Mouse (Mus musculus): ENCODE measurements around the gene Mfsd4a. TPM values are rescaled to one million over a fixed set of nuclear protein-coding genes. Genes with fewer than 3 reads are reported as not detected.
A peak's percentile ranks its signal among the peaks of the same experiment; 100 is the strongest.

Mfsd4a gene
- polyA plus RNA-seq, 1 experiment from 2014 or later = 27.3 TPM

DNA sequence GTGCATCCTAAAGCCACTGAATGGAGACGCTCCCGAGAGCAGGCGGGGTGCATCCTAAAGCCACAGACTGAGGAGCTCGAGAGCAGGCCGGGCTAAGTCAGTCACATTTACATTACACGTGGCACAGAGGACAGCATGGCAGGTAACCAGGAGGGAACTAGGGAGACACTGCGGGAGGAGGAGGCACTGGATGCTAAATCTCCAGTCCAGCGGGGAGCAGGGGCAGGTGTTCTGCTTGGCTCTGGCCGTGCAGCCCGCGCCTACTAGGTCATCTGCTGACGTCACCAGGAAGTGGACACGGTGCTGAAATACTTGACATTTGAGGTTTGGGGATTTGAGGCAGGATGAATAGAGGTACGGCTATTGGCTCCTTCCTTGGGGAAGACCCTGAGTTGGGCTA is 36.5 kb upstream of the Mfsd4a start:
- Histone ChIP-seq H3K36me3 (ENCODE audit: insufficient read depth, low read length) (no peaks in the 10 kb centered on the region), H3K27ac (no peak overlapping the region), H3K9ac (ENCODE audit: low read depth, low read length) (no peak overlapping the region), H3K9me3 (replicated peaks; ENCODE audit: low read length) (no peaks in the 10 kb centered on the region), H3K4me1 (replicated peaks; ENCODE audit: insufficient read depth, low read length) (no peaks in the 10 kb centered on the region), H3K4me3 (replicated peaks; ENCODE audit: low read depth, low read length) (no peak overlapping the region), H3K4me2 (ENCODE audit: low read length) (no peak overlapping the region), H3K27me3 (ENCODE audit: insufficient read depth, low read length) (no peaks in the 10 kb centered on the region)
- no peak for TF ChIP-seq CTCF (IDR thresholded peaks at IDR 0.05; ENCODE audit: low read depth)
- 72% methylated on average over 14 of the region's 14 CpGs for WGBS
- ATAC-seq (replicated peaks; ENCODE audit: low FRiP score, low read depth) = no peak
- no peak for DNase-seq (ENCODE audit: low spot score)

DNA sequence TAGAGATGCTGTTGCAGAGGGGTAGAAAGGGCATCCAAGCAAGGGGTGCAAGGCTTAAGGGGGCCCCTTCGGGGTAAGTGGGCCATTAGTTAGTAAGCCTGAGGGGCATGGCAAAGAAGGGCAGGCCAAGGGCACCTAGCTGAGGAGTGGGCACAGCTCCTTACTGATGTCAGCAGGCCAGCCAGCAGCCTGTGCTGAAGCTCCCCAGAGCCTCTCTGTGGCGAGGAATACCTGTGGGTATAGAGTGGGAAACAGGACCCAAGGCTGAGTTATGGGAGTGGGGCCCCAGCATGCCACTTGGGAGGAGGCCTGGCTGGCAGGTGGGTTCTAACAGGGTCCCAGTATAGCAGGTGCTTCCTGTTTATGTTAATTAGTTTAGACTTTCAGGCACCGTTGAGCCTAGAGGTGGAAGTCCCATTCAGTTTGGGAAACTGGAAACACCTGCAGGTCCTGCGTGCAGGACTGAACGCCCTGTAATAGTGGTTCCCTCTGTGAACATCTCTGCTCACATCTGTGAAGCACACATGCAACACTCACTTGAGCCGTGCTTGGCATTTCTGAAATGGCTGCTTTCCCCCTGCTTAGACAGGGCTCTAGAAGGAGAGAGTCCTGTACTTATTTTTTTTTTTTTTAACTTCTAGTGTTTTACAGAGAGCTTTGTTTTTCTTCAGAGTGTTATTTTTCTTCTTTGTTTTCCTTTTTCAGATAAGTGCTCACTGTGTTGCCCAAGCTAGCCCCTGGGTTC is 34.3 kb upstream of the Mfsd4a start:
- whole genome bisulfite sequencing = 59% methylated on average over 6 of the region's 6 CpGs
- no peak overlapping the region for H3K27ac ChIP-seq
- no peaks in the 10 kb centered on the region for H3K9me3 ChIP-seq (replicated peaks; ENCODE audit: low read length)
- H3K4me1 ChIP-seq (replicated peaks; ENCODE audit: insufficient read depth, low read length) = no peaks in the 10 kb centered on the region
- no peaks in the 10 kb centered on the region for H3K27me3 ChIP-seq (ENCODE audit: insufficient read depth, low read length)
- ATAC-seq (replicated peaks; ENCODE audit: low FRiP score, low read depth) (peak; percentile 19; the same call in 1 of the 2 replicates), DNase-seq (ENCODE audit: low spot score) (no peak)
- no peak overlapping the region for H3K4me2 ChIP-seq (ENCODE audit: low read length)
- no peak overlapping the region for H3K9ac ChIP-seq (ENCODE audit: low read depth, low read length)
- no peaks in the 10 kb centered on the region for H3K36me3 ChIP-seq (ENCODE audit: insufficient read depth, low read length)
- TF ChIP-seq CTCF (IDR thresholded peaks at IDR 0.05; ENCODE audit: low read depth) = no peak
- H3K4me3 ChIP-seq (replicated peaks; ENCODE audit: low read depth, low read length) = no peak overlapping the region

GRCm38 (mm10) chr1:132099775-132100174 is 31.9 kb upstream of the Mfsd4a start:
- DNase-seq (ENCODE audit: low spot score) (no peak), ATAC-seq (replicated peaks; ENCODE audit: low FRiP score, low read depth) (no peak)
- H3K27me3 ChIP-seq (ENCODE audit: insufficient read depth, low read length) = no peaks in the 10 kb centered on the region
- no peak overlapping the region for H3K4me3 ChIP-seq (replicated peaks; ENCODE audit: low read depth, low read length)
- TF ChIP-seq CTCF (IDR thresholded peaks at IDR 0.05; ENCODE audit: low read depth) = no peak
- WGBS = 83% methylated on average over 4 of the region's 4 CpGs
- H3K36me3 ChIP-seq (ENCODE audit: insufficient read depth, low read length) = no peaks in the 10 kb centered on the region
- no peak overlapping the region for H3K9ac ChIP-seq (ENCODE audit: low read depth, low read length)
- H3K4me1 ChIP-seq (replicated peaks; ENCODE audit: insufficient read depth, low read length) = no peaks in the 10 kb centered on the region
- no peak overlapping the region for H3K4me2 ChIP-seq (ENCODE audit: low read length)
- no peak overlapping the region for H3K27ac ChIP-seq
- H3K9me3 ChIP-seq (replicated peaks; ENCODE audit: low read length) = no peaks in the 10 kb centered on the region

- Histone ChIP-seq H3K36me3 (ENCODE audit: insufficient read depth, low read length) (no peaks in the 10 kb centered on the region), H3K9ac (ENCODE audit: low read depth, low read length) (no peak overlapping the region), H3K27me3 (ENCODE audit: insufficient read depth, low read length) (no peaks in the 10 kb centered on the region), H3K27ac (no peak overlapping the region), H3K4me1 (replicated peaks; ENCODE audit: insufficient read depth, low read length) (no peaks in the 10 kb centered on the region), H3K4me3 (replicated peaks; ENCODE audit: low read depth, low read length) (no peak overlapping the region), H3K9me3 (replicated peaks; ENCODE audit: low read length) (no peaks in the 10 kb centered on the region), H3K4me2 (ENCODE audit: low read length) (no peak overlapping the region)
- no peak for TF ChIP-seq CTCF (IDR thresholded peaks at IDR 0.05; ENCODE audit: low read depth)
- DNase-seq (ENCODE audit: low spot score) (no peak), ATAC-seq (replicated peaks; ENCODE audit: low FRiP score, low read depth) (no peak)
- 51% methylated on average over 4 of the region's 4 CpGs for WGBS
These were observed 31.2 kb upstream of the Mfsd4a start for GRCm38 (mm10) chr1:132099016-132099415.

- WGBS = 73% methylated on average over 1 of the region's 1 CpGs
- H3K4me1 ChIP-seq (replicated peaks; ENCODE audit: insufficient read depth, low read length) = no peaks in the 10 kb centered on the region
These were observed 30.2 kb upstream of the Mfsd4a start for GRCm38 (mm10) chr1:132098076-132098475.

GRCm38 (mm10) chr1:132095356-132096004 is 27.6 kb upstream of the Mfsd4a start:
- Histone ChIP-seq H3K36me3 (ENCODE audit: insufficient read depth, low read length) (no peaks in the 10 kb centered on the region), H3K27me3 (ENCODE audit: insufficient read depth, low read length) (no peaks in the 10 kb centered on the region), H3K4me2 (ENCODE audit: low read length) (no peak overlapping the region), H3K27ac (no peak overlapping the region), H3K4me3 (replicated peaks; ENCODE audit: low read depth, low read length) (no peak overlapping the region), H3K9me3 (replicated peaks; ENCODE audit: low read length) (no peaks in the 10 kb centered on the region), H3K9ac (ENCODE audit: low read depth, low read length) (no peak overlapping the region), H3K4me1 (replicated peaks; ENCODE audit: insufficient read depth, low read length) (no peaks in the 10 kb centered on the region)
- DNase-seq (ENCODE audit: low spot score) = no peak
- ATAC-seq (replicated peaks; ENCODE audit: low FRiP score, low read depth) = no peak; the same call in 1 of the 2 replicates
- 73% methylated on average over 11 of the region's 11 CpGs for WGBS
- no peak for TF ChIP-seq CTCF (IDR thresholded peaks at IDR 0.05; ENCODE audit: low read depth)

More at GRCm38 (mm10) chr1:132098076-132098475, 30.2 kb upstream of the Mfsd4a start:
- H3K27ac ChIP-seq = no peak overlapping the region
- H3K4me3 ChIP-seq (replicated peaks; ENCODE audit: low read depth, low read length) = no peak overlapping the region
- ATAC-seq (replicated peaks; ENCODE audit: low FRiP score, low read depth) (no peak), DNase-seq (ENCODE audit: low spot score) (no peak)
- H3K27me3 ChIP-seq (ENCODE audit: insufficient read depth, low read length) = no peaks in the 10 kb centered on the region
- no peak overlapping the region for H3K9ac ChIP-seq (ENCODE audit: low read depth, low read length)
- no peaks in the 10 kb centered on the region for H3K36me3 ChIP-seq (ENCODE audit: insufficient read depth, low read length)
- H3K4me2 ChIP-seq (ENCODE audit: low read length) = no peak overlapping the region
- H3K9me3 ChIP-seq (replicated peaks; ENCODE audit: low read length) = no peaks in the 10 kb centered on the region
- TF ChIP-seq CTCF (IDR thresholded peaks at IDR 0.05; ENCODE audit: low read depth) = no peak
